Mouse (Mus musculus): Measurements from ENCODE around the gene Fam110c. TPM values are rescaled to one million over a fixed set of nuclear protein-coding genes. Genes with fewer than 3 reads are reported as not detected.
"Not testable (repeated sequence)": the region's sequence is repeated elsewhere in the genome, so short reads cannot be mapped to it uniquely, and the experiment has no call there.

Gene Fam110c
- total and polyA plus RNA-seq, 3 experiments, result 0.10 TPM; not detected in 2

DNA sequence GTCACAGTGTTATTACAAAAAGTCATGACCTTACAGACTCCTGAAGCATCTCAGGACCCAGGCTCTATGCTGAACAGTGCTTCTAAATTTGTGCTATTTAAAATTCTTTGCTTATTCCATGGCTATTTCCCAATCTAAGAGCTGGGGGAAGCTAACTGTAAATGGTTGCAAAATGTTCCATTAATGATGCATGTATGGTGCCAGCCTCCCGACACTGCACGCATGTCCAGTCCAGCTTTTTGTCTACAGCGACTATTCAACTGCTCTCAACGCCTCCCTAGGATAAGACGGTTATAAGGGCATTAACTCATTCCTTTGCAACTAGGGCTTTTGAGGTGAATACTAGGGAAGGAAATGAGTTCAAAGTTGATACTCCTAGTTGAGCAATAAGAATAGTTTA is 2.4 kb upstream of the Fam110c start:
- H3K79me2 ChIP-seq (replicated peaks; ENCODE audit: control insufficient read depth, extremely low read depth, insufficient read depth, poor library complexity, severe bottlenecking), result no peaks in the 10 kb centered on the region

GRCm38 (mm10) chr12:31074355-31074786 is 710 bp downstream of the Fam110c start:
- H3K4me1 ChIP-seq (ENCODE audit: control insufficient read depth in 1 of 2, insufficient read depth in 2 of 2); DNase-seq (ENCODE audit: extremely low read depth); H3K9ac ChIP-seq (ENCODE audit: insufficient read depth, low read depth); dilution Hi-C loops (cut with MboI; ENCODE audit: extremely low pct_ligation_motif_present, extremely low pct_unique_long_range_greater_than_20kb, low sequenced_read_pairs); H3K9me3 ChIP-seq (replicated peaks; ENCODE audit: low read length); H3K27me3 ChIP-seq (replicated peaks); H3K36me3 ChIP-seq (replicated peaks in 1 of 2; ENCODE audit: control insufficient read depth in 1 of 2, insufficient read depth in 1 of 2, low read length in 1 of 2); H3K4me2 ChIP-seq (ENCODE audit: insufficient read depth, low read depth, poor library complexity, severe bottlenecking); in situ Hi-C loops (cut with MboI; ENCODE audit: low pct_ligation_motif_present, low pct_unique_long_range_greater_than_20kb, low sequenced_read_pairs); H3K79me2 ChIP-seq (replicated peaks; ENCODE audit: control insufficient read depth, extremely low read depth, insufficient read depth, poor library complexity, severe bottlenecking); H3K4me3 ChIP-seq (replicated peaks in 1 of 3; ENCODE audit: low read depth in 2 of 3, low read length in 2 of 3, poor library complexity in 1 of 3); H3K27ac ChIP-seq (ENCODE audit: insufficient read depth, low read depth): not testable (repeated sequence)

More for the DNA sequence above, 2.4 kb upstream of the Fam110c start:
- Histone ChIP-seq H3K27me3 (replicated peaks) (no peaks in the 10 kb centered on the region), H3K27ac (ENCODE audit: insufficient read depth, low read depth) (no peak overlapping the region), H3K4me3 (replicated peaks in 1 of 3; ENCODE audit: low read depth in 2 of 3, low read length in 2 of 3, poor library complexity in 1 of 3) (no peak overlapping the region), H3K9me3 (replicated peaks; ENCODE audit: low read length) (no peaks in the 10 kb centered on the region), H3K4me1 (ENCODE audit: control insufficient read depth in 1 of 2, insufficient read depth in 2 of 2) (no peaks in the 10 kb centered on the region), H3K9ac (ENCODE audit: insufficient read depth, low read depth) (no peak overlapping the region), H3K36me3 (replicated peaks in 1 of 2; ENCODE audit: control insufficient read depth in 1 of 2, insufficient read depth in 1 of 2, low read length in 1 of 2) (no peaks in the 10 kb centered on the region), H3K4me2 (ENCODE audit: insufficient read depth, low read depth, poor library complexity, severe bottlenecking) (no peak overlapping the region)
- TF ChIP-seq USF1 (IDR thresholded peaks at IDR 0.05; ENCODE audit: low read depth, low read length) (no peak), NELFE (IDR thresholded peaks at IDR 0.05; ENCODE audit: low read depth, low read length) (no peak), SIN3A (IDR thresholded peaks at IDR 0.05; ENCODE audit: low read length) (no peak), ETS1 (conservative IDR thresholded peaks at IDR 0.05; ENCODE audit: low read depth, low read length) (no peak), CTCF (conservative IDR thresholded peaks at IDR 0.05 in 1 of 2, IDR thresholded peaks at IDR 0.05 in 1 of 2; ENCODE audit: low read depth in 2 of 2, low read length in 2 of 2) (no peak), MAX (IDR thresholded peaks at IDR 0.05; ENCODE audit: low read length) (no peak), HCFC1 (IDR thresholded peaks at IDR 0.05; ENCODE audit: low read depth, low read length) (no peak), RCOR1 (conservative IDR thresholded peaks at IDR 0.05; ENCODE audit: low read depth, low read length) (no peak), USF2 (conservative IDR thresholded peaks at IDR 0.05; ENCODE audit: low read depth, low read length) (no peak), JUND (conservative IDR thresholded peaks at IDR 0.05; ENCODE audit: low read depth, low read length) (no peak), KAT2A (IDR thresholded peaks at IDR 0.05; ENCODE audit: insufficient replicate concordance, low read length) (no peak), POLR2A (IDR thresholded peaks at IDR 0.05; ENCODE audit: low read depth, low read length) (no peak), POLR2AphosphoS2 (IDR thresholded peaks at IDR 0.05; ENCODE audit: low read depth, low read length) (no peak), ELF1 (IDR thresholded peaks at IDR 0.05; ENCODE audit: low read depth, low read length) (no peak), ZMIZ1 (IDR thresholded peaks at IDR 0.05; ENCODE audit: low read depth, low read length) (no peak), ZKSCAN1 (IDR thresholded peaks at IDR 0.05; ENCODE audit: borderline replicate concordance, low read depth, low read length) (no peak), MAZ (IDR thresholded peaks at IDR 0.05; ENCODE audit: low read depth, low read length) (no peak)
- in situ Hi-C loops (cut with MboI; ENCODE audit: low pct_ligation_motif_present, low pct_unique_long_range_greater_than_20kb, low sequenced_read_pairs), result no loop called here
- DNase-seq (ENCODE audit: extremely low read depth), result no peak
- dilution Hi-C loops (cut with MboI; ENCODE audit: extremely low pct_ligation_motif_present, extremely low pct_unique_long_range_greater_than_20kb, low sequenced_read_pairs), result no loop called here
